Mouse (Mus musculus): ENCODE measurements around the gene Gucy1b1. TPM values are rescaled to one million over a fixed set of nuclear protein-coding genes. Genes with fewer than 3 reads are reported as not detected.

Gucy1b1 gene
- polyA plus RNA-seq, 1 experiment from 2014 or later: 1.9 TPM

- no peaks in the 10 kb centered on the region for H3K4me1 ChIP-seq (ENCODE audit: control insufficient read depth, insufficient read depth, low read length)
- no peak overlapping the region for H3K9ac ChIP-seq (ENCODE audit: low read length)
- ATAC-seq (ENCODE audit: insufficient number of reproducible peaks, low FRiP score, low TSS enrichment, low read depth) (no peak), DNase-seq (ENCODE audit: low spot score) (no peak)
- H3K27ac ChIP-seq (replicated peaks; ENCODE audit: low read depth, low read length): no peak overlapping the region
- H3K36me3 ChIP-seq (ENCODE audit: control insufficient read depth, insufficient read depth, low read length): no peaks in the 10 kb centered on the region
- H3K9me3 ChIP-seq (ENCODE audit: control insufficient read depth, low read length): no peaks in the 10 kb centered on the region
- no peaks in the 10 kb centered on the region for H3K27me3 ChIP-seq (ENCODE audit: control insufficient read depth, insufficient read depth, low read length)
- H3K4me2 ChIP-seq (ENCODE audit: low read depth, severe bottlenecking): no peak overlapping the region
- 49% methylated on average over 5 of the region's 5 CpGs for WGBS
- H3K4me3 ChIP-seq (ENCODE audit: low read depth, low read length): no peak overlapping the region
These were observed 6.7 kb downstream of the Gucy1b1 start for GRCm38 (mm10) chr3:82067830-82068229.

GRCm38 (mm10) chr3:82061402-82062180 lies 12.9 kb downstream of the Gucy1b1 start:
- Histone ChIP-seq H3K27ac (replicated peaks; ENCODE audit: low read depth, low read length) (no peak overlapping the region), H3K36me3 (ENCODE audit: control insufficient read depth, insufficient read depth, low read length) (no peaks in the 10 kb centered on the region), H3K4me3 (ENCODE audit: low read depth, low read length) (no peak overlapping the region), H3K4me1 (ENCODE audit: control insufficient read depth, insufficient read depth, low read length) (no peaks in the 10 kb centered on the region), H3K9me3 (ENCODE audit: control insufficient read depth, low read length) (no peaks in the 10 kb centered on the region), H3K4me2 (ENCODE audit: low read depth, severe bottlenecking) (no peak overlapping the region), H3K27me3 (ENCODE audit: control insufficient read depth, insufficient read depth, low read length) (no peaks in the 10 kb centered on the region), H3K9ac (ENCODE audit: low read length) (no peak overlapping the region)
- no peak for DNase-seq (ENCODE audit: low spot score)
- 52% methylated on average over 9 of the region's 9 CpGs for WGBS
- ATAC-seq (ENCODE audit: insufficient number of reproducible peaks, low FRiP score, low TSS enrichment, low read depth): no peak

GRCm38 (mm10) chr3:82057201-82057600 lies 17.3 kb downstream of the Gucy1b1 start:
- Histone ChIP-seq H3K27ac (replicated peaks; ENCODE audit: low read depth, low read length) (no peak overlapping the region), H3K36me3 (ENCODE audit: control insufficient read depth, insufficient read depth, low read length) (no peaks in the 10 kb centered on the region), H3K9me3 (ENCODE audit: control insufficient read depth, low read length) (no peaks in the 10 kb centered on the region), H3K4me1 (ENCODE audit: control insufficient read depth, insufficient read depth, low read length) (no peaks in the 10 kb centered on the region), H3K27me3 (ENCODE audit: control insufficient read depth, insufficient read depth, low read length) (no peaks in the 10 kb centered on the region), H3K9ac (ENCODE audit: low read length) (no peak overlapping the region), H3K4me2 (ENCODE audit: low read depth, severe bottlenecking) (no peak overlapping the region), H3K4me3 (ENCODE audit: low read depth, low read length) (no peak overlapping the region)
- DNase-seq (ENCODE audit: low spot score): no peak
- 61% methylated on average over 5 of the region's 5 CpGs for WGBS
- ATAC-seq (ENCODE audit: insufficient number of reproducible peaks, low FRiP score, low TSS enrichment, low read depth): no peak

GRCm38 (mm10) chr3:82054283-82054974 lies 20.1 kb downstream of the Gucy1b1 start:
- no peaks in the 10 kb centered on the region for H3K4me1 ChIP-seq (ENCODE audit: control insufficient read depth, insufficient read depth, low read length)
- no peak overlapping the region for H3K27ac ChIP-seq (replicated peaks; ENCODE audit: low read depth, low read length)
- 43% methylated on average over 5 of the region's 5 CpGs for WGBS
- no peak overlapping the region for H3K4me3 ChIP-seq (ENCODE audit: low read depth, low read length)
- no peaks in the 10 kb centered on the region for H3K36me3 ChIP-seq (ENCODE audit: control insufficient read depth, insufficient read depth, low read length)
- no peak overlapping the region for H3K4me2 ChIP-seq (ENCODE audit: low read depth, severe bottlenecking)
- no peaks in the 10 kb centered on the region for H3K27me3 ChIP-seq (ENCODE audit: control insufficient read depth, insufficient read depth, low read length)
- ATAC-seq (ENCODE audit: insufficient number of reproducible peaks, low FRiP score, low TSS enrichment, low read depth) (no peak), DNase-seq (ENCODE audit: low spot score) (no peak)
- H3K9me3 ChIP-seq (ENCODE audit: control insufficient read depth, low read length): no peaks in the 10 kb centered on the region
- no peak overlapping the region for H3K9ac ChIP-seq (ENCODE audit: low read length)

- no peaks in the 10 kb centered on the region for H3K9me3 ChIP-seq (ENCODE audit: control insufficient read depth, low read length)
- H3K36me3 ChIP-seq (ENCODE audit: control insufficient read depth, insufficient read depth, low read length): no peaks in the 10 kb centered on the region
- H3K4me2 ChIP-seq (ENCODE audit: low read depth, severe bottlenecking): no peak overlapping the region
- DNase-seq (ENCODE audit: low spot score): no peak
- no peak overlapping the region for H3K27ac ChIP-seq (replicated peaks; ENCODE audit: low read depth, low read length)
- H3K27me3 ChIP-seq (ENCODE audit: control insufficient read depth, insufficient read depth, low read length): no peaks in the 10 kb centered on the region
- ATAC-seq (ENCODE audit: insufficient number of reproducible peaks, low FRiP score, low TSS enrichment, low read depth): no peak
- H3K4me3 ChIP-seq (ENCODE audit: low read depth, low read length): no peak overlapping the region
- no peak overlapping the region for H3K9ac ChIP-seq (ENCODE audit: low read length)
- 46% methylated on average over 2 of the region's 2 CpGs for WGBS
- no peaks in the 10 kb centered on the region for H3K4me1 ChIP-seq (ENCODE audit: control insufficient read depth, insufficient read depth, low read length)
These were observed 22.5 kb downstream of the Gucy1b1 start for GRCm38 (mm10) chr3:82052029-82052428.

- no peak overlapping the region for H3K4me2 ChIP-seq (ENCODE audit: low read depth, severe bottlenecking)
- no peaks in the 10 kb centered on the region for H3K36me3 ChIP-seq (ENCODE audit: control insufficient read depth, insufficient read depth, low read length)
- no peaks in the 10 kb centered on the region for H3K9me3 ChIP-seq (ENCODE audit: control insufficient read depth, low read length)
- ATAC-seq (ENCODE audit: insufficient number of reproducible peaks, low FRiP score, low TSS enrichment, low read depth) (no peak), DNase-seq (ENCODE audit: low spot score) (no peak)
- H3K4me3 ChIP-seq (ENCODE audit: low read depth, low read length): no peak overlapping the region
- H3K27ac ChIP-seq (replicated peaks; ENCODE audit: low read depth, low read length): no peak overlapping the region
- no peaks in the 10 kb centered on the region for H3K4me1 ChIP-seq (ENCODE audit: control insufficient read depth, insufficient read depth, low read length)
- no peaks in the 10 kb centered on the region for H3K27me3 ChIP-seq (ENCODE audit: control insufficient read depth, insufficient read depth, low read length)
- H3K9ac ChIP-seq (ENCODE audit: low read length): no peak overlapping the region
These were observed 23.0 kb downstream of the Gucy1b1 start for GRCm38 (mm10) chr3:82051468-82051867.

- WGBS: 62% methylated on average over 7 of the region's 7 CpGs
- H3K27ac ChIP-seq (replicated peaks; ENCODE audit: low read depth, low read length): no peak overlapping the region
- no peaks in the 10 kb centered on the region for H3K4me1 ChIP-seq (ENCODE audit: control insufficient read depth, insufficient read depth, low read length)
- H3K4me3 ChIP-seq (ENCODE audit: low read depth, low read length): no peak overlapping the region
- H3K9ac ChIP-seq (ENCODE audit: low read length): no peak overlapping the region
- ATAC-seq (ENCODE audit: insufficient number of reproducible peaks, low FRiP score, low TSS enrichment, low read depth) (no peak), DNase-seq (ENCODE audit: low spot score) (no peak)
- no peaks in the 10 kb centered on the region for H3K9me3 ChIP-seq (ENCODE audit: control insufficient read depth, low read length)
- H3K27me3 ChIP-seq (ENCODE audit: control insufficient read depth, insufficient read depth, low read length): no peaks in the 10 kb centered on the region
- H3K4me2 ChIP-seq (ENCODE audit: low read depth, severe bottlenecking): no peak overlapping the region
- H3K36me3 ChIP-seq (ENCODE audit: control insufficient read depth, insufficient read depth, low read length): no peaks in the 10 kb centered on the region
These were observed 25.8 kb downstream of the Gucy1b1 start for GRCm38 (mm10) chr3:82048681-82049080.

- WGBS: 76% methylated on average over 4 of the region's 4 CpGs
- Histone ChIP-seq H3K27ac (replicated peaks; ENCODE audit: low read depth, low read length) (no peak overlapping the region), H3K4me1 (ENCODE audit: control insufficient read depth, insufficient read depth, low read length) (no peaks in the 10 kb centered on the region), H3K36me3 (ENCODE audit: control insufficient read depth, insufficient read depth, low read length) (no peaks in the 10 kb centered on the region), H3K9me3 (ENCODE audit: control insufficient read depth, low read length) (no peaks in the 10 kb centered on the region), H3K9ac (ENCODE audit: low read length) (no peak overlapping the region), H3K27me3 (ENCODE audit: control insufficient read depth, insufficient read depth, low read length) (no peaks in the 10 kb centered on the region), H3K4me2 (ENCODE audit: low read depth, severe bottlenecking) (no peak overlapping the region), H3K4me3 (ENCODE audit: low read depth, low read length) (no peak overlapping the region)
- DNase-seq (ENCODE audit: low spot score) (no peak), ATAC-seq (ENCODE audit: insufficient number of reproducible peaks, low FRiP score, low TSS enrichment, low read depth) (no peak)
These were observed 26.4 kb downstream of the Gucy1b1 start for GRCm38 (mm10) chr3:82048078-82048477.

Measured in limb, embryonic 11.5 days (tissue).